Mouse (Mus musculus) C2C12 (cell line): ENCODE results near the gene Miga1.

Experiments used
- CTCF ChIP-seq: IDR thresholded peaks from one replicate; pipeline ENCODE4 v1.5.1; 2011; ENCODE audit not compliant: control insufficient read depth, insufficient read depth, insufficient read length
- FOSL1 ChIP-seq: IDR thresholded peaks from one replicate; pipeline ENCODE4 v1.8.0; 2011; ENCODE audit warnings: mild to moderate bottlenecking, low read length; ENCODE audit not compliant: poor library complexity, insufficient read depth, severe bottlenecking
- MYOD1 ChIP-seq: IDR thresholded peaks from one replicate; pipeline ENCODE4 v1.6.1; 2011; ENCODE audit warnings: low read depth; ENCODE audit not compliant: control insufficient read depth, insufficient read length

DNA sequence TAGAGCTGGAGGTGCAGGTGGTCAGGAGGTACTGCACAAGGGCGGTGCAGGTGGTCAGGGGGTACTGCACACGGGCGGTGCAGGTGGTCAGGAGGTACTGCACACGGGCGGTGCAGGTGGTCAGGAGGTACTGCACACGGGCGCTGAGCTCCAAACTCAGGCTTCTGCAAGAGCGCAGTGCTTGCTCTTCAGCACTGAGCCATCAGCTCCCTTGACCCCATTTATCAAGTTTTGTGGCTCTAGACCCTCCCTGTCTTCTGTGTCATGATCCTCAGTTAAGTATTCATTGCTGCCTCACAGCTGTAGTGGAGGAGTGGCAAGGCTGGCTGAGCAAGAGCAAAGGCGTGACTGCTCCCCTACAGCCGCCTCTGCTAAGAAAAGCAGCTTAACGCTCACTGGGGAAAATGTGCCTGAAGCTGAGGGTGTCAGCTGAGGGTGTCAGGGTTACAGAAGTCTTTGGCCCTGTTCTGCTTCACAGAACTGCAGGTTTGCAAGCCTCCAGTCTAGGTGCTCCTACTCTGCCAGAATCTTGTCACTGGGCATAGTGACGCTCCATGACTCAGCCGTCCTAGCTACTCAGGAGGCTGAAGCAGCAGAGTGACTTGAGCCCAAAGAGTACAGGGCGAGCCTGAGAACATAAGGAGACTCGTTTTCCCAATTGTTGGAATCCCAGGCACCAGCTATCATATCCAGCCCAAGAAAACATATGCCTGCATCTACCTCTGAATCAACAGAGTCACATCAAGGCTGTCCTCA, 7.5 kb downstream of the Miga1 start:
- TF ChIP-seq FOSL1 (no peak), CTCF (no peak), MYOD1 (no peak)
